Mouse (Mus musculus) telencephalon, adult 2 months (tissue): ENCODE measurements around the gene Olfr1045.
"Not testable (repeated sequence)": the region's sequence is repeated elsewhere in the genome, so short reads cannot be mapped to it uniquely, and the experiment has no call there.

Experiments used
- DNase-seq: peaks from one replicate; pipeline ENCODE4 v3.0.0-alpha.2; 2011; ENCODE audit warnings: low read depth, low spot score

The Olfr1045 gene

GRCm38 (mm10) chr2:86202909-86203308 is at the start of gene Olfr1045:
Gene Olfr1045 (minus strand): TSS chr2:86203009.
- DNase-seq: no peak

- DNase-seq: no peak
Observed at GRCm38 (mm10) chr2:86240189-86240588, 37.4 kb upstream of the Olfr1045 start, which contains the start of gene Olfr1048. Gene Olfr1048 (minus strand): TSS chr2:86240289.

GRCm38 (mm10) chr2:86231301-86231700 is 28.5 kb upstream of the Olfr1045 start, which contains the start of gene Olfr1047:
Gene Olfr1047 (minus strand): TSS chr2:86231401.
- no peak for DNase-seq

GRCm38 (mm10) chr2:86219214-86219613 is 16.4 kb upstream of the Olfr1045 start, which contains the start of gene Olfr1046:
Gene Olfr1046 (minus strand): TSS chr2:86219314.
- no peak for DNase-seq

- DNase-seq: no peak
Observed at GRCm38 (mm10) chr2:86195863-86196262, 6.9 kb downstream of the Olfr1045 start.

GRCm38 (mm10) chr2:86185583-86185982 is 17.2 kb downstream of the Olfr1045 start, which contains the start of gene Olfr52:
Gene Olfr52 (minus strand): TSS chr2:86185683.
- no peak for DNase-seq

GRCm38 (mm10) chr2:86179950-86180349 is 22.9 kb downstream of the Olfr1045 start:
- no peak for DNase-seq

- no peak for DNase-seq
Observed at GRCm38 (mm10) chr2:86177720-86178119, 25.1 kb downstream of the Olfr1045 start, which contains the start of gene Olfr1044. Gene Olfr1044 (minus strand): TSS chr2:86177820.

- not testable (repeated sequence) for DNase-seq
Observed at GRCm38 (mm10) chr2:86175422-86175821, 27.4 kb downstream of the Olfr1045 start.

- no peak for DNase-seq
Observed at GRCm38 (mm10) chr2:86167422-86167821, 35.4 kb downstream of the Olfr1045 start, which contains the start of gene Olfr1043. Gene Olfr1043 (minus strand): TSS chr2:86167522.

GRCm38 (mm10) chr2:86161738-86162137 is 41.1 kb downstream of the Olfr1045 start, which contains the start of gene Olfr1042:
Gene Olfr1042 (minus strand): TSS chr2:86161838.
- no peak for DNase-seq

GRCm38 (mm10) chr2:86146632-86147031 is 56.2 kb downstream of the Olfr1045 start, which contains the start of gene Olfr1040:
Gene Olfr1040 (minus strand): TSS chr2:86146732.
- no peak for DNase-seq
